Mouse (Mus musculus) cerebellum, adult 2 months (tissue): ENCODE data around the gene Cfap58. TPM values are rescaled to one million over a fixed set of nuclear protein-coding genes. Genes with fewer than 3 reads are reported as not detected.

Experiments
- DNase-seq, 2 experiments: peaks; one replicate each; pipeline ENCODE4 v3.0.0; 2021
- H3K27ac ChIP-seq: fragments of 200-500 bp; 2 replicates; pipeline ENCODE4 v1.5.1; 2012; ENCODE audit warnings: low read length, control low read depth, inconsistent platforms; ENCODE audit not compliant: insufficient read depth
- H3K27me3 ChIP-seq: fragments of 200-500 bp; 2 replicates; pipeline ENCODE4 v1.6.1; 2012; ENCODE audit warnings: inconsistent platforms, mild to moderate bottlenecking, low read length, moderate library complexity; ENCODE audit not compliant: control insufficient read depth, insufficient read depth
- H3K4me1 ChIP-seq: fragments of 200-500 bp; 2 replicates; pipeline ENCODE4 v1.6.1; 2011; ENCODE audit warnings: low read length; ENCODE audit not compliant: control insufficient read depth, insufficient read depth
- H3K4me3 ChIP-seq: fragments of 200-500 bp; replicated peaks from 2 replicates; pipeline ENCODE3; 2011; ENCODE audit warnings: mild to moderate bottlenecking, low read depth, low read length, control low read depth; ENCODE audit not compliant: insufficient read depth
- CTCF ChIP-seq: fragments of 200-500 bp; IDR thresholded peaks from 2 replicates; pipeline ENCODE4 v1.5.1; 2011; ENCODE audit warnings: low read depth, mild to moderate bottlenecking, control low read depth, low read length, moderate library complexity, borderline replicate concordance; ENCODE audit not compliant: insufficient read depth
- POLR2A ChIP-seq: fragments of 200-500 bp; IDR thresholded peaks from 2 replicates; pipeline ENCODE4 v1.6.1; 2011; ENCODE audit warnings: low read length, control low read depth, borderline replicate concordance; ENCODE audit not compliant: insufficient read depth
- WGBS: fragments of 180-500 bp; shearing (Covaris S2); methylation state at CpG from one replicate; pipeline ENCODE4 v1.1.7; 2018; 5-methylcytosine and 5-hydroxymethylcytosine counted together
- polyA plus RNA-seq: library from polyadenylated mRNA; depleted of rRNA; stranded (reverse); fragments of >200 nt; gene quantifications from 2 replicates; pipeline ENCODE4 v1.2.3, GENCODE M21; 2012

Cfap58 gene
- polyA plus RNA-seq, 1 experiment: 0.07 TPM

DNA sequence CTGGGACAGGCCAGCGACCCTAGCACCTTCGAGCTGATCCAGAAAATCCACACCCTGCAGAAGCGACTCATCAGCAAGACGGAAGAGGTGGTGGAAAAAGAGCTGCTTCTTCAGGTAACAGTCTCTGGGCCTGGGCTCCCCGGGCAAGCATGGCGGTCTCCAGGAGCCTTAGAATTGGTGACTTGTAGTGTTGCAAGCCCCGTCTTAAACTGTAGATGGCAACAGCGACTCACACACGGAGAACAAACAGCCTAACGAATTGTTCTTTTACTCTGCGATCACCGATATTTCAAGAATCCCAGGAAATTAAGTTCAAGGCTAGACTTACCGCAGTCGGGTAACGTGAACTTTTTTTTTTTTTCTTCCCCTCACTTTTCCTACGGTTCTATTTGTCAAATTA, 51.0 kb downstream of the Cfap58 start:
- H3K27ac ChIP-seq: no peak overlapping the region
- no peak for TF ChIP-seq CTCF
- no peak for TF ChIP-seq POLR2A
- DNase-seq: no peak
- 41% methylated on average over 16 of the region's 16 CpGs for WGBS
- H3K27me3 ChIP-seq: no peaks in the 10 kb centered on the region
- no peaks in the 10 kb centered on the region; the same call in 1 of the 2 replicates for H3K4me1 ChIP-seq
- H3K4me3 ChIP-seq: no peak overlapping the region

DNA sequence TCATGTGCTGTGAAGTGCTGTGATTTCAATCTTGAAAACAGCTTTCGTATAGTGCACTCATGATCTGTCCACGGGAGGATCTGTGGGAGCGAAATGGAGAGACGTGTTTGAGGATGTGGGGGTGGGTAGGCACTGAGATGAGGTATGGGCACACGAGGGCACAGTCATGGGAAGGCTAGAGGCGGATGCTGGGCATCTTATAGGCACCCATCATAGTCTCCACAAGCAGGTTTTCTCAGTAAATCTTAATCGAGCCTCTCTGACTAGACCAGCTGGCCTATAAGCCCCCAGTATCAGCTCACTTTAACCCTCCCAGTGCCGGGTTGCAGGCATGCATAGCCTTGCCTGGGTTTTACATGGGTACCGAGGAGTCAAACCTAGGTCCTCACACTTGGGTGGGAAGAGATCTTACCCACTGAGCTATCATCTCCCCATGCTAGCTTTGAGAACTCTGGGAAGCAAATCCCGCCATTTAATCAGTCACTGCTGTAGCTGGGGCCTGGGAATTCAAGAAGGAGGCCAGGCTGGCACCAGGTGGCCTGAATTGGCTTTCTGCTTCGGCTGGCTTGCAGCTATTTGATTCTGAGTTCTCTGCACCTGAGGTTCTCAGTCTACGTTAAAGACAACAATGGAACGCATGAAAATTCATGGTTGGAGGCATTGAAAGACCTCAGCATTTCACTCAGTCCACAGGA, 51.6 kb downstream of the Cfap58 start:
- no peak overlapping the region for H3K4me3 ChIP-seq
- 47% methylated on average over 13 of the region's 13 CpGs for WGBS
- no peak for DNase-seq
- no peak for TF ChIP-seq POLR2A
- no peak for TF ChIP-seq CTCF
- H3K27ac ChIP-seq: no peak overlapping the region
- no peaks in the 10 kb centered on the region; the same call in 1 of the 2 replicates for H3K4me1 ChIP-seq
- H3K27me3 ChIP-seq: no peaks in the 10 kb centered on the region

DNA sequence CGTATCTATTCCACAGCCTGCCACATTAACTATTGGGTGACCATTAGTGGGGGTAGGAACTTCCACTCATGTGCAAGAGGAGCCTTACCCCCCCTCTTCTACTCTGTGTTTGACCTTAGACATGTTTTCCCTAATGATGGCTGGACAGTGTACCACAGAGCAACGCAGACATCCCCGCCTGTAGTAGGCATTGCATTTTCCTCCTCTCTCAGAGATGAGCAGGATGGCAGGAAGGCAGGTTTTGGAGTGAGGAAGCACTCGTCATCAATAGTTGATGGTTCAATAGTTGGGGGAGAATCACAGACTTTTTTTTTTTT, 52.1 kb downstream of the Cfap58 start:
- no peak for TF ChIP-seq POLR2A
- no peak for TF ChIP-seq CTCF
- H3K27me3 ChIP-seq: no peaks in the 10 kb centered on the region
- WGBS: 80% methylated on average over 4 of the region's 4 CpGs

DNA sequence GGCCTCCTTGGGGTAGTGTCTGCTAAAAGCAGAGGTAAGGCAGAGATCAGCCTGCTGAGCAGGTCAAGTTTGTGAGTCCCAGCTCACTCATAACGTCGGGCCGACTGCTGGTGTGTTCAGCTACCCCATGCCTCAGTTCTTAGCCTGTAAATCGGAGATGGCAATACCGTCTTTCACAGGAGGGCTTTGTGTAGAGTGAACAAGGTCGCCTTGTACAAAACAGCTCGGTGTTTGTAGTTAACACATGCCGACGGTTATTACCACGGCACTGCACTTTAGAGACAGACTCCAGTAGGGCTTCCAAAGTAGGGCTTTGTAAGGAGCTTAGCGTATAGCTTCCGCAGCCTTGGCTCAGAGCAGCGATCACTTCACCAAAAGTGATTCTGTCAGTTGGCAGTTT, 63.8 kb downstream of the Cfap58 start:
- Histone ChIP-seq H3K4me3 (no peak overlapping the region), H3K27me3 (no peaks in the 10 kb centered on the region), H3K4me1 (no peaks in the 10 kb centered on the region), H3K27ac (no peak overlapping the region)
- WGBS: 25% methylated on average over 13 of the region's 13 CpGs
- no peak for DNase-seq
- TF ChIP-seq POLR2A (no peak), CTCF (no peak)

More for the DNA sequence above, 52.1 kb downstream of the Cfap58 start:
- Histone ChIP-seq H3K4me1 (no peaks in the 10 kb centered on the region; the same call in 1 of the 2 replicates), H3K27ac (no peak overlapping the region), H3K4me3 (no peak overlapping the region)
- no peak for DNase-seq

DNA sequence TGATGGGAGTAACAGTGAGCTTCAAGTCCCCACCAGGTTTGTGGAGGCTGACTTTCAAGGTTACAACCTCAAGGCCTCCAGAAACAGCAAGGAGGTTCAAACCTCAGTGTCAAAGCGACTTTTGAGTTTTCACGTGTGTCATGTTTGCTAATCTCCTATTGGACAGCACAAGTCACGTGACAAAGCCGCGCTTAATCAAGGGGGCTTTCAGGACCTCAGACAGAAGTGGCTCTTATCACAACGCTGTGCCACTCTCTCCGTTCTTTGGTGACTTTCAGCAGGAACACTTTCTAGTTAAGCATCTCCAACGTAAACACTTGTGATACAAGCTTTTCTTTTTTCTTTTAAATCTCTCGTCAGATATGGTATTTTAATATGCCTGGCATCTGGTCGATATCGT, 64.3 kb downstream of the Cfap58 start:
- no peak for TF ChIP-seq CTCF
- TF ChIP-seq POLR2A: no peak
- no peaks in the 10 kb centered on the region for H3K27me3 ChIP-seq
- WGBS: 82% methylated on average over 11 of the region's 11 CpGs
- no peaks in the 10 kb centered on the region for H3K4me1 ChIP-seq
- DNase-seq: no peak
- no peak overlapping the region for H3K27ac ChIP-seq
- no peak overlapping the region for H3K4me3 ChIP-seq

DNA sequence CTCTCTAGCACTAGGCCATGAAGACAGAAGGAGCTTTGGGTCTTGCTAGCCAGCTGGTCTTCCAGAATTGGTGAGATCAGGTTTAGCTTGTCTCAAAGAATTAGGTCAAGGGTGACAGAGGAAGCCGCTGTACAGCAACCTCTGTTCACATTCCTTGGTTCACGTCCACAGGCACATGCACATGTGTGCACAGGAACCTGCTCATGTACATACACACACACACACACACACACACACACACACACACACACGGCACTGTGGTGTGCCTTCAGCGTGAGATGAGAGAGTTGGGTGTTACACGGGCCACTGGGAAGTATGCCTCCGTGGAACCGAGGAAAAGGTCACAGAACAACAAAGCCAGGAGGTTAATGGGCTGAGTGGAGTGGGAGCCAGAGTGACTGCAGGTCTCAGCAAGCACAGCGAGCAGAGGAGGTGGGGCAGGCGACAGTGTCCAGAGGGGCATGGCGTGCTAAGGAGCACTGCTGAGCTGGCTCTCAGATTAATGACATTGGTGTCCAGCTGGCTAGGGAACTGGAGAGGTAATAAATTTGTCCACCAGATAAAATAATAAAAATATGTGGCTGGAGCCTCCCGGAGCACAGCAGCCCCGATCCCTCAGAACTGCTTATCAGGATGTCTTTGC, 71.4 kb downstream of the Cfap58 start:
- Histone ChIP-seq H3K27ac (no peak overlapping the region), H3K4me3 (no peak overlapping the region), H3K4me1 (no peaks in the 10 kb centered on the region), H3K27me3 (no peaks in the 10 kb centered on the region; the same call in 1 of the 2 replicates)
- DNase-seq: no peak
- no peak for TF ChIP-seq POLR2A
- TF ChIP-seq CTCF: no peak
- 42% methylated on average over 12 of the region's 12 CpGs for WGBS

DNA sequence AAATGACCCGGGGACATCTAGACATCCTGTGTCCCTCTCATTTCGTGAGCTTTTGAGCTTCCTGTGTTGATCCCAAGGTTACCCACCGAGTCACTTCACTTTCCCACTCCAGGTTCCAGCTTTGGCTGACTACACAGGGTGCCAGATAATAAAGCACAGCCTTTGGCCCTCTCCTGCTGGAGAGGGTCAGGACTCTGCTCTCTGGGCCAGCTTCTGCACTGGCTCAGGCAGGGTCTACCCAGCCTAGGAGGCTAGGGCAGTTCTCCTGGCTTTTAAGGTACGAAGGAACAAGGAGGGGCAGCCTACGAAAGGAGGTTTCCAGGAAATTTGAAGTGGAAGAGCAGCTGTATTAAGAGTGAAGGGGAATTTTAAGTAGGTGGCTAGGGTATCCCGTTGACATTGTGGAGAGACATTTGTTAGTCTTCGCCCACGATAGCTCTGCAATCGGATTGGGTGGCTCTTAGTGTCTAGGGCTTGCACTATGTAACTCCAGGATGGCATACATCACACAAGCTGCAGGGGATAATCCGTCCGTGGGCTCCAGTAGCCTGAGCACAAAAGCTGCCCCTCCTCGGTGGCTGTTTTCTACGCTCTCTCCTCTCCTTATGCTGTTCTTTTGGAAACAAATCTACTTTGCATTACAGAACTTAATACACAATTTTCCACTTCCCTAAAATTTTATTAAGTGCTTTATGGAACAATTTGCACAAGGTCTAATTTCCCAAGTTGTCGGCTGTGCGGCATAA, 72.3 kb downstream of the Cfap58 start:
- WGBS: 83% methylated on average over 15 of the region's 15 CpGs
- Histone ChIP-seq H3K4me3 (no peak overlapping the region), H3K27ac (no peak overlapping the region), H3K4me1 (no peaks in the 10 kb centered on the region), H3K27me3 (no peaks in the 10 kb centered on the region; the same call in 1 of the 2 replicates)
- DNase-seq: no peak
- TF ChIP-seq CTCF: no peak
- no peak for TF ChIP-seq POLR2A

DNA sequence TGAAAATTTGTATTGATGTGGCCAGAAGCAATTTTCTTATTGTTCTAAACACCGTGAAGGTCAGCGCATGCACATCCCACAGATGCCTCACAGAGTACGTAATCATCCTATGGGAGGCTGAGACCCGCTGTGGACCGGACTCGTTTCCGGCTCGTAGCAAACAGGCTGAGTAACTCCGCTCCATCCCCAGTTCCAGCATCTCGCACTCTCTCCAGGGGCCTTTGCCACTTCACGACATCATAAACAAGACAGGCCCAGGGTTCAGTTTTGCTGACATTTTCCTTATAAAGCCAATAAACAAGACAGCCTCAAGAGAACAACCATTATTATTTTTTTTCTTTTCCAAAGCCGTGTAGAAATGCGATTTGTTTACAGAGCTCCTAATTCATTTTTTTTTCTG, 82.6 kb downstream of the Cfap58 start:
- H3K4me1 ChIP-seq: no peaks in the 10 kb centered on the region
- no peak overlapping the region for H3K4me3 ChIP-seq
- H3K27me3 ChIP-seq: no peaks in the 10 kb centered on the region
- no peak overlapping the region for H3K27ac ChIP-seq
- no peak for TF ChIP-seq CTCF
- DNase-seq: no peak
- 71% methylated on average over 13 of the region's 13 CpGs for WGBS
